Mouse (Mus musculus) embryonic facial prominence, embryonic 15.5 days (tissue): ENCODE results near the gene Cc2d1b. TPM values are rescaled to one million over a fixed set of nuclear protein-coding genes. Genes with fewer than 3 reads are reported as not detected.

ENCODE experiments used
- ATAC-seq: fragments of 200-750 bp; cut with Nextera tagmentation; 2 replicates; pipeline ENCODE4 v1.8.0; 2017; ENCODE audit warnings: low read depth, moderate TSS enrichment; ENCODE audit not compliant: insufficient number of reproducible peaks, low FRiP score, low TSS enrichment
- H3K27ac ChIP-seq: fragments of 300-500 bp; sonication (generic); replicated peaks from 2 replicates; pipeline ENCODE4 v1.5.1; 2015; ENCODE audit warnings: mild to moderate bottlenecking, inconsistent platforms
- H3K27me3 ChIP-seq: fragments of 300-500 bp; sonication (generic); 2 replicates; pipeline ENCODE4 v1.6.1; 2015; ENCODE audit warnings: inconsistent platforms
- H3K36me3 ChIP-seq: fragments of 300-500 bp; sonication (generic); 2 replicates; pipeline ENCODE4 v1.6.1; 2015; ENCODE audit warnings: mild to moderate bottlenecking, inconsistent platforms
- H3K4me1 ChIP-seq: fragments of 300-500 bp; sonication (generic); 2 replicates; pipeline ENCODE4 v1.6.1; 2015; ENCODE audit warnings: inconsistent platforms
- H3K4me2 ChIP-seq: fragments of 300-500 bp; sonication (generic); replicated peaks from 2 replicates; pipeline ENCODE4 v1.6.1; 2015; ENCODE audit warnings: mild to moderate bottlenecking, inconsistent platforms
- H3K4me3 ChIP-seq: fragments of 300-500 bp; sonication (generic); replicated peaks from 2 replicates; pipeline ENCODE4 v1.5.1; 2015; ENCODE audit warnings: mild to moderate bottlenecking, inconsistent platforms
- H3K9ac ChIP-seq: fragments of 300-500 bp; sonication (generic); 2 replicates; pipeline ENCODE4 v1.6.1; 2015; ENCODE audit warnings: inconsistent platforms
- H3K9me3 ChIP-seq: fragments of 300-500 bp; sonication (generic); replicated peaks from 2 replicates; pipeline ENCODE4 v1.6.1; 2016; ENCODE audit warnings: inconsistent platforms
- WGBS: fragments of 180-500 bp; shearing (Covaris S2); methylation state at CpG from one replicate; pipeline ENCODE4 v1.1.7; 2015; 5-methylcytosine and 5-hydroxymethylcytosine counted together
- polyA plus RNA-seq: library from polyadenylated mRNA; unstranded; fragments of >200 nt; fragmentation: Nextera tagmentation; extraction: Ambion mirVana; gene quantifications from 2 replicates; pipeline ENCODE4 v1.2.1, GENCODE M21; 2015

The Cc2d1b gene
- polyA plus RNA-seq, 1 experiment from 2014 or later = 33.3 TPM

DNA sequence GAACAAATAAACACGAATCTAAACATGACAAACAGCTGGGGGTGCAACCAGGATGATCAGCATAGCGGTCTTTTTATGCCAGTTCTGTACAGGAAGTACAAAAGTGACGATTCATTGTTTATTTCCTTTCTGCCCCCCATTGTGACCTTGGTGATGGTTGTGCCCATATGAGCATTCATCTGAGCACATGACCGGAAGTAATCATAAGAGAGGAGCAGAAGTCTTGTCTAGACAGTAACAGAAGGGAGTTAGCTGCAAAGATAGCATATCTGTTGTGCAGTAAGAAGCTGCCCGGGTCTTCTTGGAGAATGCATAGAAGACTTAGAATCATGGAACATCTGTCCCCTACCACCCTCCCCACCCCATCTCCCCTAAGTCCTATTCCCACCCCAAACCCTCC, 19.0 kb downstream of the Cc2d1b start:
- H3K4me3 ChIP-seq = no peak overlapping the region
- H3K4me2 ChIP-seq = no peak overlapping the region
- H3K27ac ChIP-seq = no peak overlapping the region
- H3K4me1 ChIP-seq = no peaks in the 10 kb centered on the region
- no peaks in the 10 kb centered on the region for H3K9me3 ChIP-seq
- 84% methylated on average over 5 of the region's 5 CpGs for WGBS
- no peak for ATAC-seq
- no peak overlapping the region for H3K9ac ChIP-seq
- peaks cover 80% of the 10 kb centered on the region for H3K36me3 ChIP-seq
- no peaks in the 10 kb centered on the region for H3K27me3 ChIP-seq

DNA sequence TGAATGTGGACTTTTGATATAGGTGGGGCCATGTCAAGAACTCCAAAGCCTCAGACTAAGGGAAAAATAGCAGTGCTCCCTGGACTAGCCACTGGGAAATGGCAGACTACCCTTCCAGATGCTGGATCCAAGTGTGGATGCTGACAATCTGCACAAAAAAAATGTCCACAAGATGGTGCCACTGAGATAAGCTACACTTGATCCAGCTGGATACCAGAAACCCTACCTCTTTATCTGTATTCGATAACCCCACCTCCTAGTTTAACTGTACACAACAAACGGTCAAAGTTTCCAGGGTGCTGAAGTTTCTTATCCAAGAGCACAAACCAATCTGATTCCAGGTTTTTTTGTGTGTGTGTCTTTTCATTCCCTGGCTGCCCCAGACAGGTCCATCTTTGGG, 44.7 kb downstream of the Cc2d1b start:
- no peak for ATAC-seq
- H3K4me2 ChIP-seq = no peak overlapping the region
- H3K27me3 ChIP-seq = no peaks in the 10 kb centered on the region
- H3K4me1 ChIP-seq = no peaks in the 10 kb centered on the region
- WGBS = 47% methylated on average over 2 of the region's 2 CpGs
- H3K27ac ChIP-seq = no peak overlapping the region
- H3K36me3 ChIP-seq = peaks cover 16% of the 10 kb centered on the region
- H3K9ac ChIP-seq = no peak overlapping the region
- H3K9me3 ChIP-seq = no peaks in the 10 kb centered on the region
- no peak overlapping the region for H3K4me3 ChIP-seq

Other genes with a start within 250 kb of the Cc2d1b start
- 3.6 and 3.8 TPM in 2 replicates for gene Shisal2a, start 236.6 kb upstream of the Cc2d1b start, polyA plus RNA-seq
- gene Gpx7, start 213.0 kb upstream of the Cc2d1b start, polyA plus RNA-seq = 114 and 120 TPM in 2 replicates
- 62.4 and 72.9 TPM in 2 replicates for gene Tut4, start 160.5 kb upstream of the Cc2d1b start, polyA plus RNA-seq
- gene Prpf38a, start 40.6 kb upstream of the Cc2d1b start, polyA plus RNA-seq = 78.7 and 82.5 TPM in 2 replicates
- 7.4 and 7.5 TPM in 2 replicates for gene Orc1, start 40.5 kb upstream of the Cc2d1b start, polyA plus RNA-seq
- 1.5 and 2.5 TPM in 2 replicates for gene 3110021N24Rik, start 99.7 kb downstream of the Cc2d1b start, polyA plus RNA-seq
- 4.8 and 5.0 TPM in 2 replicates for gene Zfyve9, start 160.9 kb downstream of the Cc2d1b start, polyA plus RNA-seq
- gene Btf3l4, start 213.7 kb downstream of the Cc2d1b start, polyA plus RNA-seq = 135 and 138 TPM in 2 replicates
- gene Txndc12, start 214.7 kb downstream of the Cc2d1b start, polyA plus RNA-seq = 92.3 and 101 TPM in 2 replicates
- 44.6 and 47.9 TPM in 2 replicates for gene Kti12, start 227.8 kb downstream of the Cc2d1b start, polyA plus RNA-seq
- gene A730015C16Rik, start 228.7 kb downstream of the Cc2d1b start, polyA plus RNA-seq = 0.83 and 1.6 TPM in 2 replicates